Mouse (Mus musculus) left cerebral cortex, adult 18-20 months (tissue): Measurements from ENCODE around the gene Sdk2. TPM values are rescaled to one million over a fixed set of nuclear protein-coding genes. Genes with fewer than 3 reads are reported as not detected.

Experiments used
- DNase-seq, 2 experiments: peaks; one replicate each; pipeline ENCODE4 v3.0.0; 2021 to 2022; ENCODE audit warnings: low spot score in 2 of 2, mixed read lengths in 1 of 2
- long read RNA-seq, 2 experiments: library from polyadenylated mRNA; stranded (forward); transcript quantifications; one replicate each; pipeline ENCODE4 v2.0.0; 2021
- total RNA-seq, 2 experiments: library from RNA; stranded (reverse); gene quantifications; 2 replicates each; pipeline ENCODE4 v1.2.3; 2021

Sdk2 gene
- total RNA-seq = 10 to 100 TPM; 16.7 to 25.2 TPM
- long read RNA-seq, experiment 1, partial matches to known transcripts = 3 of 8 reads
- long read RNA-seq, experiment 1, other reads (novel, unspliced or antisense) = 5 of 8 reads
- long read RNA-seq, experiment 2, partial matches to known transcripts = 1 of 2 reads
- long read RNA-seq, experiment 2, other reads (novel, unspliced or antisense) = 1 of 2 reads

- DNase-seq = peak; percentile 79 to 90
Measured at GRCm38 (mm10) chr11:114066951-114067762, at the start of gene Sdk2. Gene Sdk2 (minus strand): TSS chr11:114067046.

GRCm38 (mm10) chr11:114115077-114115476 lies 48.2 kb upstream of the Sdk2 start:
- no peak for DNase-seq

- DNase-seq = no peak
Measured at GRCm38 (mm10) chr11:114114674-114115073, 47.8 kb upstream of the Sdk2 start.

GRCm38 (mm10) chr11:114110851-114111250 lies 44.0 kb upstream of the Sdk2 start:
- DNase-seq = no peak

GRCm38 (mm10) chr11:114093636-114094035 lies 26.8 kb upstream of the Sdk2 start:
- no peak for DNase-seq

DNA sequence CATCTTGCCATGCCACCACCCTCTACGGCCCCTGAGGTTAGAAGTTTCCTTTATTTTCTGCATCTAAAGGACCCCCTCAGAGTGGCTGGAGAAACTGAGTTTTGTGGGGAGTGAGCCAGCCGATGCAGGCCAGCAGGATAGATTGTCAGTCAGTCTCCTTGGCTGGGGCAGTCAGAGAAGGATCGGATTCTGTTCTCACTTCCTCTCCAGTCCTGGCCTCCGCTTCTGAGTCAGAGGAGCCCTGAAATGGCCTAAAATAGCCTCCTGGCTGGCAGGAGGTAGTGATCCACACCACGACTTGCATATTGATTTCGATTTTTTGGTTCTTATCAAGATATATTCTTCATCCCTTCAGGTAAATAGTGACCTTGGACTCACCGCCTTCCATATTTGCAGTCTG lies 26.3 kb upstream of the Sdk2 start:
- DNase-seq = no peak

- DNase-seq = peak in 1 of 2 experiments; percentile 22
Measured at GRCm38 (mm10) chr11:114080606-114081005, 13.8 kb upstream of the Sdk2 start.

GRCm38 (mm10) chr11:114072644-114073043 lies 5.8 kb upstream of the Sdk2 start:
- DNase-seq = no peak

GRCm38 (mm10) chr11:114071998-114072397 lies 5.2 kb upstream of the Sdk2 start:
- DNase-seq = peak in 1 of 2 experiments; percentile 44

- DNase-seq = no peak
Measured at GRCm38 (mm10) chr11:114070881-114071280, 4.0 kb upstream of the Sdk2 start.

GRCm38 (mm10) chr11:114070131-114070530 lies 3.3 kb upstream of the Sdk2 start:
- peak; percentile 40 to 72 for DNase-seq

DNA sequence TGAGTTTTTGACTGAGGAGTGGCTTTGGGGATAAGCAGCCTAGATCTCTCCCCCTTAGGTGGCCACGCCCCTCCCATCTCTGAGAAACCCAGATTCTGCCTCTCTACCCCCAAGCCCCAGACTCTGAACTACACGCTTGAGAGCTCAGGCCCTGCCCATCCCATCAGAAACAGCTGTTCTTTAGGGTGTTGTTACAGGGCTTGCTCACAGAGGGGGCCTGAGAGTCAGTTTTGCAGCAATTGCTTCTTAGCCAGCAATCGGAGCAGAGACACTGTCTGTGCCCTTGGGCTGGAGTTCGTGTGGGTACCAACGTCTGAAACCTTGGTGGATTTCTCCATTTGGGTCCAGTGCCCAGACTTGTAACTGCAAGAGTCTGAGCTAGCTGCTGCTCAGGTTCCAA lies 1.5 kb upstream of the Sdk2 start:
- peak; percentile 39 to 59 for DNase-seq

DNA sequence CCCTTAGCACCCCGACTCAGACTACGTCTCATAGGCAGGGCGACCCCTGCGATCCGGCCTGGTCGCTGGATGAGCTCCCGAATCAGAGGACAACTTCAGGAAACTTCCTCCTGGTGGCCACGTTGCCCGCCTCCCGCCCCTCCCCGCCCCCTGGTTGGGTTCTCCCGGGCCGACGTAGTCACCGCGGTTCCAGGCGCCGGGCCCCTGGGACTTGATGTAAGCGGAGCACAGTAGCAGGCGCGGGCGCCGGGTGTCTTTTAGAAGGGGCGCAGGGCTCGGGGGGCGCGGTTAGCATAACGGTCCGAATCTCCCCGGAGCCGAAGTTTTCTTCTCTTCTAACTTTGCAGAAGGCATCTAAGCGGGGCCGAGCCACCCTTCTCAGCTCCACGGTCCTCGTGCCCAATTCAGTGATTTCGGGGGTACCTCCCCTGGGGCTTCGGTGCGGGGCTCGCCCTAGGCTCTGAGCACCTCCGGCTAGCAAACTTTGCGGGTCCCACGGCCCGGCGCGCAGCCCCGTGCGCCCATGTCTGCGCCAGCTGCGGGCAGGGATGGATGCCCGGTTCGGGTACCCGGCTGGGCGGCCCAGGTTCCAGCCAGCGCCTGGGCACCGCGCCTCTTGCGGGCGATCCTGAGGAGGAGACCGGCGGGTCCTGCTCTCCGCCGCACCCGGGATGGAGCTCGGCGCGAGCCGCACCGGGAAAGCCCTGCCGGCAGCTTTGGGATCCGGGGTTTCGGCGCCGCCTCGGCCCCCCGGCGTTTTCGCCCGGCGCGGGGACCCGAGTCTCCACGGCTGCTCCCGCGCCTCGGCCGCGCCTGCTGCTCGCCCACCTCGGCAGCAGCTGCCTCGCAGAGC lies 522 bp downstream of the Sdk2 start:
- DNase-seq = peak in 1 of 2 experiments; percentile 33

DNA sequence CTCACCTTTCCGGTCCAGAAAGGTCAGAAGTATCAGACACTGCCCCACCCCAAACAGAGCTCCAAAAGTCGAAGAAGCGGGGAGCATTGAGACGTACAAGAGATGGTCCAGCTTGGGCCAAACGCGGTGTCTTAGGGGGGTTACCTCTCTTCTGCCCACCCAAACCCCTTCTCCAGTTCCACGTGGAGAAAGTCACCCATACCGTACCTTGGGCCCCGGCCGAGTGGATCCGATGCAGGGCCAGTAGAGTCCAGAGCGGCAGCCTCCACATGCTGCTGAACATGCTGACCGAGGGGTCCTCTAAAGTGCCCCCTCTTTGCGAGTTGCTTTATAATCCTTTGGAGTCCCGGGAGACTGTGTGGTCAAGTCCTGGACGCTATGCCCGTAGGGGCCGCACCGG lies 1.2 kb downstream of the Sdk2 start:
- DNase-seq = no peak

GRCm38 (mm10) chr11:114064871-114065388 lies 1.9 kb downstream of the Sdk2 start:
- peak in 1 of 2 experiments; percentile 12 for DNase-seq

DNA sequence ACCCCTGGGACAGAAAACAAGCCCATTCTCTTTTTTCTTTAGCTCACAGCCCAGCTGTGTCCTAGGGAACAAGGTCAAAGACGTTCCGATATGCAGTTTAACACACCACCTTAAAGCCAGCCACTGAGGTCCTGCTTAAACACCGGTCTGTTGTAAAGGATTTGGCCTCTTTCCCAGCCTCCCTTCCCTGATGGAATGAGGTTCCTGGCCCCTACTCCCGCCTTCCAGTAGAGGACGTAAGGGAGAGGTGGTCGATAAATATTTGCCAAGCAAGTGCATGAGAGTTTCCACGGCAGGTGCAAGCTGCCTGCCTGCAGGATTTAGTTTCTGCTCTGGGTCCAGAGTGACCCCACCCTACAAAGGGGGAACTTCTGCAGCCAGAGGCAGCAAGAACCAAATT lies 4.9 kb downstream of the Sdk2 start:
- DNase-seq = no peak

- no peak for DNase-seq
Measured at GRCm38 (mm10) chr11:114061265-114061664, 5.6 kb downstream of the Sdk2 start.

DNA sequence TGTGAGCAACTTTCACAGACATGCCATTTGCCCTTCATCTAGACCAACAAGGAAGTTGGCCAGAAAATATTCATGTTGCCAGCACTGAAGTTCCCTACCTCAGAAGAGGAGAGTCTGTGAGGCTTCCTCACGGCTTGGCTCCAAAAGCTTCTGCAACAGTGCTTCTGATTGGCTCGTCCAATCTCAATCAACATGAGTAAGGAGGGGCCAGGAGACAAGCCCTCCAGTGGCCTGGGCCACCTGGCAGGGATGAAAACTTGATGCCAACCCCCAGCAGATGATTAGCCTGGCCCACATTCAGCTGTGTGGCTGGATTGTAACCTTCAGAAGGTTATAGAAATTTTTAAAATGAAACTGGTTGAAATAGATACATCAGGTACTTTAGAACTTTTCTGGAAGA lies 10.5 kb downstream of the Sdk2 start:
- no peak for DNase-seq

DNA sequence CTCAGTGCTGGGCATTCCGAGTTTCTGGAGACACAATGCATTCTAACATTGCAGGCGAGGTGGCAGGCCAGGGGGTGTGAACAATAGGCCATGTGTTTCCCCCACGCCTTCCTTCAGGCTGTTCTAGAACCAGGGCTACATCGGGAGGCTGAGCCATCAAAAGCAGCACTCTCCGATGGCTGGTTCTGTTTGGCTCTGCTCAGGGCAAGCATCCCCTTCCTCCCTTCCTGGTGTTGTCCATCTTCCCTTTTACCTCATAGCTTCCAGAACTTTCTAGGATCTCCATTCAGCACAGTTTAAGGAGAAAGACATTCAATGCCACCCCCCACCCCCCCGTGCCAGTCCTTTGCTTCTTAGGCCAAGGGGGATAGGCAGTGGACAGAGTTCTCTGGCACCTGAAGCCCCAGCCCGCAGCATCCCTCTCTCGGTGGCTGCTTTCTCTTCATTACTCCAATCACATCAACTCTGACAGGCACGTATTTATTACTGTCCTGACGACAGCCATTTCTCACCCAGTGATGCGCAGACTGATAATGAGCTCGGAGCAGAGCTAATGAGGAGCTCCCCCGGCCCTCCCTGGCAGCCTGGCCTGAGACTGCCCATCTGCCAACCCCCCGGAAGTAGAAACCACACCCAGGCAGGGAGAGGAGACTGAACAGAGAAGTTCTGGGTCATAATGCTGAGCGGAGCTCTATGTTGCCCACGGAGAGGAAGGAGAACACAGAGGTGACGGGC lies 12.1 kb downstream of the Sdk2 start:
- DNase-seq = no peak

GRCm38 (mm10) chr11:114051361-114051760 lies 15.5 kb downstream of the Sdk2 start:
- DNase-seq = no peak

- no peak for DNase-seq
Measured at GRCm38 (mm10) chr11:114050511-114050910, 16.3 kb downstream of the Sdk2 start.
